Mouse (Mus musculus) intestine, embryonic 14.5 days (tissue): ENCODE data around the gene Pogz. TPM values are rescaled to one million over a fixed set of nuclear protein-coding genes. Genes with fewer than 3 reads are reported as not detected.

Experiments used
- ATAC-seq: fragments of 200-750 bp; cut with Nextera tagmentation; replicated peaks from 2 replicates; pipeline ENCODE4 v1.8.0; 2017; ENCODE audit warnings: low read depth, moderate number of reproducible peaks, moderate TSS enrichment, moderate library complexity; ENCODE audit not compliant: low FRiP score, low TSS enrichment
- DNase-seq: peaks from one replicate; pipeline ENCODE4 v3.0.0-alpha.2; 2018; ENCODE audit warnings: low spot score
- H3K27ac ChIP-seq: fragments of 300-500 bp; sonication (generic); 2 replicates; pipeline ENCODE4 v1.5.1; 2014; ENCODE audit warnings: low read depth, mild to moderate bottlenecking, control low read depth
- H3K27me3 ChIP-seq: fragments of 300-500 bp; sonication (generic); replicated peaks from 2 replicates; pipeline ENCODE4 v1.6.1; 2014; ENCODE audit warnings: low read length, control low read depth; ENCODE audit not compliant: control insufficient read depth, insufficient read depth
- H3K36me3 ChIP-seq: fragments of 300-500 bp; sonication (generic); 2 replicates; pipeline ENCODE4 v1.6.1; 2014; ENCODE audit warnings: low read length, control low read depth; ENCODE audit not compliant: control insufficient read depth, insufficient read depth
- H3K4me1 ChIP-seq: fragments of 300-500 bp; sonication (generic); replicated peaks from 2 replicates; pipeline ENCODE4 v1.6.1; 2014; ENCODE audit warnings: low read length, control low read depth, mixed read lengths; ENCODE audit not compliant: control insufficient read depth, insufficient read depth
- H3K4me2 ChIP-seq: fragments of 300-500 bp; sonication (generic); 2 replicates; pipeline ENCODE4 v1.6.1; 2014; ENCODE audit warnings: low read length
- H3K4me3 ChIP-seq: fragments of 300-500 bp; sonication (generic); 2 replicates; pipeline ENCODE4 v1.5.1; 2014; ENCODE audit warnings: low read depth, low read length, control low read depth, mixed read lengths
- H3K9ac ChIP-seq: fragments of 300-500 bp; sonication (generic); 2 replicates; pipeline ENCODE4 v1.6.1; 2014; ENCODE audit warnings: mild to moderate bottlenecking, low read length
- H3K9me3 ChIP-seq: fragments of 300-500 bp; sonication (generic); 2 replicates; pipeline ENCODE4 v1.6.1; 2016; ENCODE audit warnings: low read length, control low read depth; ENCODE audit not compliant: control insufficient read depth
- WGBS: fragments of 180-500 bp; shearing (Covaris S2); extraction: QIAGEN DNeasy Blood & Tissue Kit; methylation state at CpG from one replicate; pipeline ENCODE4 v1.1.7; 2014; 5-methylcytosine and 5-hydroxymethylcytosine counted together
- polyA plus RNA-seq: library from polyadenylated mRNA; unstranded; fragments of >200 nt; fragmentation: Nextera tagmentation; extraction: Ambion mirVana; gene quantifications from 2 replicates; pipeline ENCODE4 v1.2.1, GENCODE M21; 2014

The Pogz gene
- polyA plus RNA-seq, 1 experiment from 2014 or later: 19.9 TPM

DNA sequence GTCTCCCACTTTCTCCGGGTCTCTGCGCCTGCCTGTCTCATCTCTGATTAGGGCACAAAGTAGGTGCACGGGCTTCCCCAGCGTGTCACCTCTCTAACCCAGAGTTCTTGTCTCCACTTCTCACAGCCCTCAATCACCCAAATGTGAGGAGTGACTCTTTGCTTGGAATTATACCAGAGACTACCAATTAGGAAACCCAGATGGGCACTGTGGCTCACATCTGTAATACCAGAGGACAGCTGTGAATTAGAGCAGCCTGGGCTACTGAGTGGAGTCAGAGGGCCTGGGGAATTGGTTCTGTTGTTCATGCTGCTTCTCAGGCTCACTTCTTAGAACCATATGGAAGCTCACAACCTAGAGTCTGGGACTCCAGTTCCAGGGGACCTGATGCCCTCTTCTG, 32.4 kb upstream of the Pogz start:
- Histone ChIP-seq H3K27ac (no peak overlapping the region), H3K9me3 (no peaks in the 10 kb centered on the region), H3K4me2 (no peak overlapping the region), H3K27me3 (no peaks in the 10 kb centered on the region), H3K4me1 (no peaks in the 10 kb centered on the region), H3K9ac (no peak overlapping the region), H3K36me3 (no peaks in the 10 kb centered on the region), H3K4me3 (no peak overlapping the region)
- ATAC-seq (no peak), DNase-seq (no peak)
- WGBS: 81% methylated on average over 4 of the region's 4 CpGs

DNA sequence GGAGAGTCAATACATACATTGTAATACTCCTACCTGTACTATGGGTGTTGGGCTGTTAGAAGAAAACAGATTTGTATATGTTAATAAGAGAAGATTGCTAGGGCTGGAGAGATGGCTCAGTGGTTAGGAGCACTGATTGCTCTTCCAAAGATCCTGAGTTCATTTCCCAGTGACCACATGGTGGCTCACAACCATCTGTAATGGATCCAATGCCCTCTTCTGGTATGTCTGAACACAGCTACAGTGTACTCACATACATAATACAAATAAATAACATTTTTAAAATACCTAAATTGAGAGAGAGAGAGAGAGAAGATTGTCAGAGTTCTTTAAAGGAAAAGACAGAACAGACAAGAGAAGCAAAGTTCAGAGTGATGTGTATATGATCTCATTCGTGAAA, 29.1 kb upstream of the Pogz start:
- H3K27ac ChIP-seq: no peak overlapping the region
- no peaks in the 10 kb centered on the region for H3K27me3 ChIP-seq
- no peak overlapping the region for H3K9ac ChIP-seq
- ATAC-seq (no peak), DNase-seq (no peak)
- H3K9me3 ChIP-seq: no peaks in the 10 kb centered on the region
- WGBS: 81% methylated on average over 1 of the region's 1 CpGs
- no peaks in the 10 kb centered on the region for H3K36me3 ChIP-seq
- H3K4me1 ChIP-seq: no peaks in the 10 kb centered on the region
- no peak overlapping the region for H3K4me2 ChIP-seq
- no peak overlapping the region for H3K4me3 ChIP-seq

DNA sequence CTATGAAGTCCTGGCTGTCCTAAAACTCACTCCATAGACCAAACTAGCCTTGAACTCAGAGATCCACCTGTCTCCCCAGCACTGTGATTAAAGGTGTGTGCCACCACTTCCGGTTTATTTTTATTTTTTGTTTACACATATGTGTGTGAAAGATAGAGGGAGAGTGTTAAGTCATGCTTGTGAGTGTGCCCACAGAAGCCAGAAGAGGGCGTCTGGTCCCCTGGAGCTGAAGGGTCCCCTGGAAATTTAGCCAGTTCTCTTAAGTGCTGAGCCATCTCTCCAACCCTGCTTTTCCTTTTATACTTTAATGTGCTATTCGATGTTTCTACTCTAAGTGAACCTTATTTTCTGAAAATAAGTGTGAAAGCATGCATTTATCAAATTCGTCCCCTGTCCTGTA, 25.7 kb upstream of the Pogz start:
- DNase-seq: no peak
- H3K4me3 ChIP-seq: no peak overlapping the region
- no peaks in the 10 kb centered on the region for H3K9me3 ChIP-seq
- H3K9ac ChIP-seq: no peak overlapping the region
- H3K36me3 ChIP-seq: no peaks in the 10 kb centered on the region
- H3K4me1 ChIP-seq: no peaks in the 10 kb centered on the region
- 20% methylated on average over 4 of the region's 4 CpGs for whole genome bisulfite sequencing
- H3K4me2 ChIP-seq: 0 out of 2 replicates have a peak overlapping the region, but pooled peaks have one; percentile 3
- H3K27ac ChIP-seq: no peak overlapping the region
- H3K27me3 ChIP-seq: no peaks in the 10 kb centered on the region
- ATAC-seq: no peak

- Histone ChIP-seq H3K9ac (no peak overlapping the region), H3K4me2 (no peak overlapping the region), H3K4me3 (no peak overlapping the region), H3K27me3 (no peaks in the 10 kb centered on the region), H3K4me1 (no peaks in the 10 kb centered on the region), H3K9me3 (no peaks in the 10 kb centered on the region), H3K36me3 (no peaks in the 10 kb centered on the region), H3K27ac (no peak overlapping the region)
- ATAC-seq (no peak), DNase-seq (no peak)
- WGBS: 78% methylated on average over 3 of the region's 3 CpGs
Measured at GRCm38 (mm10) chr3:94813651-94814050, 23.7 kb upstream of the Pogz start.

DNA sequence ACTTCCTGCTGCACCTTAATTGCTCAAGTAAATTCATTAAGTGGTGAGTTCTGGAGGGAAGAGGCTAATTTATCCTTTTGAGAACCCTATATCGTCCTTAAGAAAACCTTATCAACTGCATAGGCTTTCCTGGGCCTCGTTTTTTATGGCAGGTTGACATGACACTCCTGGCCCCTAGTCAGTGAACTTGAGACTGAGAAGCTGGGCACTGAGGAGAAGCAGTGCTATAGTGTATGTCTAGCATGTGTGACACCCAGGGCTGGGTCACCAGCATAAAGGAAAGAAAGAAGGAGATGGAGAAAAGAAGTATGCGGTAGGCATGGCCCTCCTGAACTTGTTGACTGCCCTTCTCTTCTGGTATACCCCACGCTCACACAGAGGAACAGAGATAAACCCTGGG, 23.3 kb upstream of the Pogz start:
- Histone ChIP-seq H3K4me2 (no peak overlapping the region), H3K9ac (no peak overlapping the region), H3K36me3 (no peaks in the 10 kb centered on the region), H3K4me1 (no peaks in the 10 kb centered on the region), H3K4me3 (no peak overlapping the region), H3K9me3 (no peaks in the 10 kb centered on the region), H3K27ac (no peak overlapping the region), H3K27me3 (no peaks in the 10 kb centered on the region)
- DNase-seq (no peak), ATAC-seq (no peak)
- 67% methylated on average over 4 of the region's 4 CpGs for WGBS

DNA sequence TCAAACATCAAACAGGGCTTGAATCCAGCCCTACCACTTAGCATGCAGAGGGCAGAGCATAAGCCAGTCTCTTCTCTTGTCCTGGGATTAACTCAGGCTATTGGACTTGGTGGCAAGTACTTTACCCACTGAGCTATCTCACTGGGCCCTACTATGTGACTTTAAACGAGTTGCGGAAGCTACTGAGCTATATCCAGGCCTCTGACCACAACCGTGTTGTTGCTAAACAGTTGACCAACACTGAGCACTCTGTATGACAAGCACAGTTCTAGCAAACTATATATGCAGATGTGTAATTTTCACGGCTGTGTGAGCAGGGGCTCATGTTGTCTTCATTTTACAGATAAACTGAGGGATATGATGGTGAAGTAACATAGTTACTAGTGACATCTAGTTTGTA, 22.7 kb upstream of the Pogz start:
- Histone ChIP-seq H3K9ac (no peak overlapping the region), H3K4me1 (0 out of 2 replicates have a peak, but pooled peaks cover 1% of the 10 kb centered on the region), H3K27me3 (no peaks in the 10 kb centered on the region), H3K4me3 (no peak overlapping the region), H3K9me3 (no peaks in the 10 kb centered on the region), H3K36me3 (no peaks in the 10 kb centered on the region), H3K4me2 (no peak overlapping the region), H3K27ac (no peak overlapping the region)
- no peak for DNase-seq
- ATAC-seq: no peak
- 82% methylated on average over 4 of the region's 4 CpGs for WGBS

DNA sequence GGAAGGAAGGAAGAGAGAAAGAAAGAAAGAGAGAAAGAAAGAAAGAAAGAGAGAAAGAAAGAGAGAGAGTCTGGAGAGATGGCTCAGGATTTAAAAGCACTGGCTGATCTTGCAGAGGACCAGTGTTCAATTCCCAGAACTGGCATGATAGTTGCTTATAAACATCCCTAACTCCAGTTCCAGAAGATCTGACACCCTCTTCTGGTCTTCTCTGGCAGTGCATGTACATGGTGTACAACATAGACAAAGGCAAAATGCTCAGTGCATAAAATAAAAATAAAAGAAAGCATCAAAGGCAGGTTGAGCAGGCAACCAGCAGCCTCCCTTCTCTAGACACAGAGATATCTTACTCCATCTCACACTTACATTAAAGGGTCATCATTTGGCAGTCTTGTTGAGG, 21.8 kb upstream of the Pogz start:
- Histone ChIP-seq H3K9me3 (no peaks in the 10 kb centered on the region), H3K27ac (no peak overlapping the region), H3K4me2 (no peak overlapping the region), H3K4me3 (no peak overlapping the region), H3K27me3 (no peaks in the 10 kb centered on the region), H3K9ac (no peak overlapping the region), H3K4me1 (0 out of 2 replicates have a peak, but pooled peaks cover 4% of the 10 kb centered on the region), H3K36me3 (no peaks in the 10 kb centered on the region)
- no peak for ATAC-seq
- no peak for DNase-seq

DNA sequence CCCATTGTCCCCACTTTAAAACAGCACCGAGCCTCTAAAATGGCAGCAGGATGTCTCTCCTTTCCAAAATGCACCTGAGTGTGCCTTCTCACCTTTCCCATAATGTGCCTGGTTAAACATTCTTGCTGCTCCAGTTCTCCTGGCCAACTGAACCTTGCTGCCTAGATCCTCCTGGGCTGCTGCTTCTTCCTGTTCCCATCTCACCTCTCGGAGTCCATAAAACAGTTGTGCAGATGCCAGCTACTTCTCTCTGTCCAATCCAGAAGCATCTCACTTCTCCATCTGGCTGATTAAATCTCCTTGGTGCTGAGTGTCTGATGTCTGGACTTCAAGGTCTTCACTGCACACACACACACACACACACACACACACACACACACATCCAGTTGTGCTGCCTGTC, 19.6 kb upstream of the Pogz start:
- no peak overlapping the region for H3K9ac ChIP-seq
- H3K4me3 ChIP-seq: no peak overlapping the region
- DNase-seq: no peak
- no peaks in the 10 kb centered on the region for H3K27me3 ChIP-seq
- no peaks in the 10 kb centered on the region for H3K36me3 ChIP-seq
- H3K4me2 ChIP-seq: no peak overlapping the region
- 88% methylated on average over 2 of the region's 2 CpGs for WGBS
- no peaks in the 10 kb centered on the region for H3K9me3 ChIP-seq
- no peak overlapping the region for H3K27ac ChIP-seq
- no peak for ATAC-seq
- 0 out of 2 replicates have a peak, but pooled peaks cover 4% of the 10 kb centered on the region for H3K4me1 ChIP-seq

GRCm38 (mm10) chr3:94819452-94820425, 17.6 kb upstream of the Pogz start:
- H3K27ac ChIP-seq: no peak overlapping the region
- H3K36me3 ChIP-seq: no peaks in the 10 kb centered on the region
- DNase-seq (no peak), ATAC-seq (no peak)
- H3K27me3 ChIP-seq: no peaks in the 10 kb centered on the region
- 0 out of 2 replicates have a peak, but pooled peaks cover 4% of the 10 kb centered on the region for H3K4me1 ChIP-seq
- H3K4me2 ChIP-seq: no peak overlapping the region
- WGBS: 69% methylated on average over 23 of the region's 24 CpGs
- H3K4me3 ChIP-seq: no peak overlapping the region
- no peak overlapping the region for H3K9ac ChIP-seq
- no peaks in the 10 kb centered on the region for H3K9me3 ChIP-seq
